Mouse (Mus musculus) liver, embryonic 15.5 days (tissue): ENCODE data around the gene Casp8ap2. TPM values are rescaled to one million over a fixed set of nuclear protein-coding genes. Genes with fewer than 3 reads are reported as not detected.

Experiments used
- ATAC-seq: fragments of 200-750 bp; cut with Nextera tagmentation; 2 replicates; pipeline ENCODE4 v1.8.0; 2017; ENCODE audit warnings: moderate number of reproducible peaks, mild to moderate bottlenecking, moderate library complexity; ENCODE audit not compliant: insufficient read depth
- H3K27ac ChIP-seq: fragments of 300-500 bp; sonication (generic); replicated peaks from 2 replicates; pipeline ENCODE4 v1.5.1; 2015; ENCODE audit warnings: mild to moderate bottlenecking, inconsistent platforms
- H3K27me3 ChIP-seq: fragments of 300-500 bp; sonication (generic); 2 replicates; pipeline ENCODE4 v1.6.1; 2015; ENCODE audit warnings: mild to moderate bottlenecking, inconsistent platforms
- H3K36me3 ChIP-seq: fragments of 300-500 bp; sonication (generic); replicated peaks from 2 replicates; pipeline ENCODE4 v1.6.1; 2015; ENCODE audit warnings: moderate library complexity, mild to moderate bottlenecking, inconsistent platforms
- H3K4me1 ChIP-seq: fragments of 300-500 bp; sonication (generic); replicated peaks from 2 replicates; pipeline ENCODE4 v1.6.1; 2015; ENCODE audit warnings: inconsistent platforms
- H3K4me2 ChIP-seq: fragments of 300-500 bp; sonication (generic); 2 replicates; pipeline ENCODE4 v1.6.1; 2015; ENCODE audit warnings: moderate library complexity, mild to moderate bottlenecking, inconsistent platforms
- H3K4me3 ChIP-seq: fragments of 300-500 bp; sonication (generic); replicated peaks from 2 replicates; pipeline ENCODE4 v1.5.1; 2015; ENCODE audit warnings: mild to moderate bottlenecking, inconsistent platforms
- H3K9ac ChIP-seq: fragments of 300-500 bp; sonication (generic); 2 replicates; pipeline ENCODE4 v1.6.1; 2015; ENCODE audit warnings: moderate library complexity, mild to moderate bottlenecking, inconsistent platforms
- H3K9me3 ChIP-seq: fragments of 300-500 bp; sonication (generic); replicated peaks from 2 replicates; pipeline ENCODE4 v1.6.1; 2016; ENCODE audit warnings: inconsistent platforms
- WGBS: fragments of 180-500 bp; shearing (Covaris S2); methylation state at CpG from one replicate; pipeline ENCODE4 v1.1.7; 2015; ENCODE audit warnings: mixed read lengths; ENCODE audit not compliant: insufficient replicate concordance; 5-methylcytosine and 5-hydroxymethylcytosine counted together
- polyA plus RNA-seq: library from polyadenylated mRNA; unstranded; fragments of >200 nt; fragmentation: Nextera tagmentation; extraction: Ambion mirVana; gene quantifications from 2 replicates; pipeline ENCODE4 v1.2.1, GENCODE M21; 2015

Casp8ap2 gene
- polyA plus RNA-seq = 26.1 and 26.6 TPM in 2 replicates

DNA sequence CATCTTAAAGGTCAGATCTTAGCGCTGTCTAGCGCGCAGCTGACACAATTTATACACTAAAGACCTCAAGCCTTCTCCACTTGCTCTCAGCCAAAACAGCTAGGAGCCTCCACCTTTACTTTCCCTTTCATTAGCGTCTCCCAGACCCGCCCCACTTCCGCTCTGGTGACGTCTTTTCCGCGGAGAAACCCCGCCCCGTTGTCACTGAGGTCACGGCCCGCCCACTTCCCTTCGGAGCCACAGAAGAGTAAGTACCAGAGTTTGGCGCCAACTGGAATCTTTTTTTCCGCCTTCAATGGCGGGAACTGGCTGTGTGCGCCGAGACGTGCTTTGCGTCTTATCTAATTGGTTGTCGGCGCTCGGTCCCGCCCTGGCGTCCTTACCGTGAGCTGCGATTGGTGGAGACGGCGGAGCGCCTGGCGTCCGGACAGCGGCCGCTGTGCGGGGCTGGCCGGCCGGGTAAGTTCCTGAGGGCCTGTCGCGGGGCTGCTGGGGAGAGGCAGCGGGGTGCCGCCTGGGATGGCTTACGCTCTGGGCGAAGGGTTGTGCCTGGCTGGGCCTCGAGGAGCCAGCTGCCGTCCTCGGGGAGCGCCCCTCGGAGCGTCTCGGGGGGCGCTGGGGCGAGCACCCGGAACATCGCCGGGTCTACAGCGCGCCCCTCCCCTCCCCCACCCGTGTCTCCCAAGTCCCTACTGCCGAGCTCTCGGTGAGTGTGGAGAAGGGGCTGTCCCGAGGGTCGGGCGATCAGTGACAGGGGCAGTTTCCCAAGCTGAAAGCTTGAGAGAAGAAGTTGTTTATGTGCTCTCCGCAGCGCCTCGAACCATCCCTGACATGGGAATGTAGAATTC is at the start of gene Casp8ap2:
TSS of gene Casp8ap2 (plus strand) at position 418 of the 848 bp plus-strand sequence.
- H3K4me3 ChIP-seq = peak within 1 kb of the TSS; percentile 95
- peaks cover 14% of the 10 kb centered on the region; the same call in 1 of the 2 replicates for H3K36me3 ChIP-seq
- under 1% methylated on average over 65 of the region's 67 CpGs for WGBS
- H3K27me3 ChIP-seq = no peaks in the 10 kb centered on the region
- H3K4me1 ChIP-seq = peaks cover 28% of the 10 kb centered on the region
- ATAC-seq = peak; percentile 98
- peak within 1 kb of the TSS; percentile 75 for H3K4me2 ChIP-seq
- H3K9me3 ChIP-seq = no peaks in the 10 kb centered on the region
- peak within 1 kb of the TSS; percentile 85 for H3K27ac ChIP-seq
- peak within 1 kb of the TSS; percentile 95 for H3K9ac ChIP-seq

DNA sequence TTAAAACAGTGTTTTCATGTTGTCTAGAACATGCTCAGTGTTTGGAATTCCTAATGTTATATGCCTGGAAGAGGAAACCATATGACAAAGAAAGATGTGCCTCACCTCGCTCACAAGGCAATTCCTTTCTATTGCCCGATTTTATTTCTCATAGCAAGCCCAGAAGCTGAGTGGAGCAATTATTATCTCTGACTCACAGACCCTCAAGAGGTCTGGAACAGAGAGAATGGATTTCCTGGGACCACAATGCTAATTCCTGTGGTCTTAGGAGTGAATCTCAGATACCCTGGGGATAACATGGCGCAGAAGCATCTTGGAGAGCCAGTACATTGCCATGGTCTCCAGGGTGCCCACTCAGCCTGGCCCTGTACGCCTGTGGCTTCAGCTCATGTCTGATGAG is 46.2 kb upstream of the Casp8ap2 start:
- 53% methylated on average over 4 of the region's 4 CpGs for WGBS
- H3K4me1 ChIP-seq = peaks cover 23% of the 10 kb centered on the region
- no peak overlapping the region for H3K4me2 ChIP-seq
- no peak overlapping the region for H3K9ac ChIP-seq
- no peaks in the 10 kb centered on the region for H3K27me3 ChIP-seq
- H3K36me3 ChIP-seq = no peaks in the 10 kb centered on the region
- H3K4me3 ChIP-seq = no peak overlapping the region
- no peak for ATAC-seq
- no peaks in the 10 kb centered on the region for H3K9me3 ChIP-seq
- peak overlapping the region; percentile 80 for H3K27ac ChIP-seq

DNA sequence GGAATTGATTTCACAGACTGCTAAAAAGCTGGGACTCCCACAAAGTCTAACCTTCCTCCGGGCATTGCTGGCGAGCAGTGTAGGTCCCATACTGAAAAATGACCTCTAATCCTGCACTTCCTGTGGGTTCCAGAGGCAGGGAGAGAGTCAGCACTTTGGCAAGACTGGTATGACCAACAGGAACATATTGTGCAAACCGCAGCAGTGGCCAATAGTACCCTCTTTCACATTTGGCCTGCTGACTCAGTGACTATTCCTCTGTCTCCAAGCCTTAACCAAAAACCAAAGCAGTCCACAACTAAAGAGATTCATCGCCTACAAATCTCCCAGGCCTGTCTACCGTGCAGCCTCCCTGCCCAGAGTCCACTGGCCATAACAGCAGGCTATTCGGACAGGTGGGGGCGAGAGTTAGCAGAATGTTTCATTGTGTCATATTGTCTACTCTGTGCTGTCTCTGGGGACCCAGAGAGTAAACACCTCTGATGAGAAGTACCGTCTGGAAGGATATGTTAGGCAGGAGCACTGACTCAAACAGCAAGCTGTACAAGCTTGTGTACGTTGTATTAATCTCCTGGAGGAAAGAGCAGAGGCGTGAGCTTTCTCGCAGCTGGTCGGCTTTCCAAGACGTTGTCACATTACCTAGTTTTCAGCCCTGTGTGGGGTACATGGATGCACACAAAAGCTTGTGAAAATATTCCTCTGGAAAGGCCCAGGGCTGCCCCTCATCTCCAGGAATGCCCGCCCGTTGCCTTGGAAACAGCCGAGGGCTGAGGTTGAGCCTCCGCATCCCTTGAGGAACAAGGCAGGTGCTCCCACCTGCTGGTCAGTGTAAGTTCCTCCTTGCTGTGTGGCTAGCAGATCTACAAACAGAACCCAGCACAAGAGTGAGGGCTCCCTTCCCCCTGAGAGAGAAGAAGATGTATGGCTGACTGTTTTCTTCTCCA is 45.0 kb upstream of the Casp8ap2 start:
- H3K4me1 ChIP-seq = peaks cover 18% of the 10 kb centered on the region
- no peak overlapping the region for H3K9ac ChIP-seq
- H3K27ac ChIP-seq = peak overlapping the region; percentile 80
- H3K36me3 ChIP-seq = no peaks in the 10 kb centered on the region
- no peak overlapping the region for H3K4me3 ChIP-seq
- H3K27me3 ChIP-seq = no peaks in the 10 kb centered on the region
- H3K9me3 ChIP-seq = no peaks in the 10 kb centered on the region
- H3K4me2 ChIP-seq = peak overlapping the region; percentile 37
- WGBS = 52% methylated on average over 17 of the region's 17 CpGs
- ATAC-seq = peak; percentile 30

DNA sequence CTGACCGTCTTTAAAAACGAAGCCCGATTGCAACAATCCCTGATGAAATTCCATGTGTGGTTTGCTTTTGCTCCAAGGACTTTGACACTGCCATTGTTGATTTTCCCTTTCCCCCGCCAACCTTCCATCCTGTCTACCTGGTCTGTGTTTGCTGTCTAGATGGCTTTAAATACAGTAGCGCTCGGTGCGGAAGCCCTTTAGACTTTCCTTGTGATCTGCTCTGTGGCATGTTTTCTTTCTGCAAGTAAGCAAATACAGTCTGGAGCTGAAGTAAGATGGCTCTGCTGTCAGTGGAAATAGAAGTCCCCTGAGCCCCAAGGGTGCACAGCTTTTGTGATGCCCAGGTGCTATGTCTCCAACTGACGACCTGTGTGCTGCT is 44.3 kb upstream of the Casp8ap2 start:
- no peaks in the 10 kb centered on the region for H3K36me3 ChIP-seq
- no peak overlapping the region for H3K4me3 ChIP-seq
- ATAC-seq = peak; percentile 72
- H3K9ac ChIP-seq = no peak overlapping the region
- H3K27ac ChIP-seq = peak overlapping the region; percentile 80
- no peaks in the 10 kb centered on the region for H3K9me3 ChIP-seq
- no peaks in the 10 kb centered on the region for H3K27me3 ChIP-seq
- peaks cover 18% of the 10 kb centered on the region for H3K4me1 ChIP-seq
- 70% methylated on average over 8 of the region's 8 CpGs for WGBS
- peak overlapping the region; percentile 37 for H3K4me2 ChIP-seq

DNA sequence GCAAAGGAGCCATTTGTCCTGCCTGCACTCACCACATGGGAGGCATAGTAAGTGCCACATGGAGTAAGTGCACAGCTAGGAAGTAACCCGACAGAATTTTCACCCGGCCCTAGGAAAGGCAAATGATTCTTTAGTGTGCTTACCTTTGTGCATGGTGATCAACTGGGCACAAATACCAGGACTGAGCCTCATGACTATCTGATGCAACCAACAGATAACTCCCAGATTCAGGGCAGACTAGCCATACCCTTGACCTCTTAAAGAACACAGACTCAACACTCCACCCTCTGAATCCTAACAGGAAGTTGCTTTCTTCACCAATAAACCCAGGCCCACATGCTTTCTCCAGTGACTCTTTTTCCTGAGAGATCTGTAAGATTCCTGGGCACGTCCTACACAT is 43.8 kb upstream of the Casp8ap2 start:
- 34% methylated on average over 3 of the region's 3 CpGs for WGBS
- peak; percentile 26 for ATAC-seq
- H3K9me3 ChIP-seq = no peaks in the 10 kb centered on the region
- H3K4me1 ChIP-seq = peaks cover 18% of the 10 kb centered on the region
- H3K36me3 ChIP-seq = 0 out of 2 replicates have a peak, but pooled peaks cover 2% of the 10 kb centered on the region
- peak overlapping the region; percentile 19; the same call in 1 of the 2 replicates for H3K4me2 ChIP-seq
- H3K4me3 ChIP-seq = no peak overlapping the region
- peak overlapping the region; percentile 80 for H3K27ac ChIP-seq
- no peaks in the 10 kb centered on the region for H3K27me3 ChIP-seq
- no peak overlapping the region for H3K9ac ChIP-seq

DNA sequence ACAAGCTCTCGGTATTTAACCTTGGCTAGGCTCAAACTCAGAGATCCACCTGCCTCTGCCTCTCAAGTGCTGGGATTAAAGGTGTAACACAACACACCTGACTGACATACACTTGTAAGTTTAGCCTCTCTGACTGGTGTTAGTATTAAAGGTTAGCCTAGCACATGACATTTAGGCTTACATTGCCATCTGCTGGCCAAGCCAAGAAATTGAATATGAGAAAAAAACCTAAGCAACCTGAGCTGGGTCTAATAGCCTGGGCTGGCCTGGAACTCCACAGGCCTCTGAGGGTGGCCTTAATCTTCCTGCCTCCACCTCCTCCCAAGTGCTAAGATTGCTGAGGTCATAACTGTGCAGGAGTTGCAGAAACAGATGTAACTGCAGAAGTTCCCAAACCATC is 43.1 kb upstream of the Casp8ap2 start:
- Histone ChIP-seq H3K4me1 (peaks cover 18% of the 10 kb centered on the region), H3K9ac (no peak overlapping the region), H3K27ac (peak overlapping the region; percentile 80), H3K27me3 (no peaks in the 10 kb centered on the region), H3K9me3 (no peaks in the 10 kb centered on the region), H3K4me2 (no peak overlapping the region), H3K36me3 (0 out of 2 replicates have a peak, but pooled peaks cover 3% of the 10 kb centered on the region), H3K4me3 (no peak overlapping the region)
- ATAC-seq = no peak
- 45% methylated on average over 1 of the region's 1 CpGs for WGBS

DNA sequence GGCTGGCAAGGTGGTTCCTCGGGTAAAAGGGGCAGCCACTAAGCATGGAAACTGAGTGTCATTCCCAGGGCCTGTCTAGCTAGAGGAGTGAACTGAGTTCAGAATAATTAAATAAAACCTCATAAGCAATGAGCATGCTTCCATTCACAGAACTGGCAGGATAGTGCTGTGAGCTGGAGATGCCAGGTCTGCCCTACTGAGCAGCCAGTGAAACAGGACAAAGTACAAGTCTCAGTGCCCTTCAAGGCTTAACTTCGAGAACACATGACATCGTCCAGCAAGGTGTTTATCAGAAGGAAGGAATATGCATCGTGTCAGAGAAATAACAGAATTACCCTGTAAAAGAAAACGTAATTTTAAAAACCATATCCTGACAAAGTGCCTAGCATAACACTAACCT is 41.7 kb upstream of the Casp8ap2 start:
- Histone ChIP-seq H3K9me3 (no peaks in the 10 kb centered on the region), H3K9ac (no peak overlapping the region), H3K27ac (no peak overlapping the region), H3K4me2 (no peak overlapping the region), H3K4me1 (peaks cover 18% of the 10 kb centered on the region), H3K4me3 (no peak overlapping the region), H3K36me3 (0 out of 2 replicates have a peak, but pooled peaks cover 3% of the 10 kb centered on the region), H3K27me3 (no peaks in the 10 kb centered on the region)
- ATAC-seq = no peak
- 56% methylated on average over 5 of the region's 5 CpGs for WGBS

DNA sequence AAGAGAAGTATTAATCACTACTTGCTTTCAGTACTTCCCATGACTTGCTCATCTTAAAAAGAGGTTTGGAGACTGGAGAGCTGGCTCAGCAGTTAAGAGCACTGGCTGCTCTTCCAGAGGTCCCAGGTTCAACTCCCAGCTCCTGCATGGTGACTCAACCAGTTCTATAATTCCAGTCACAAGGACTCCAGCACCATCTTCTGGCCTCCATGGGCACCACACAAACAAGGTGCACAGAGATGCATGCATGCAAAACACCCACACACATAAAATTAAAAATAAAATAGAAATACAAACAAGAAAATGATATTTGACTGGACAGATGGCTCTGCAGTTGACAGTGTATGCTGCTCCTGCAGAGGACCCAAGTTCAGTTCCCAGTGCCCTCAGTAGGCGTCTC is 40.6 kb upstream of the Casp8ap2 start:
- Histone ChIP-seq H3K9me3 (no peaks in the 10 kb centered on the region), H3K36me3 (0 out of 2 replicates have a peak, but pooled peaks cover 3% of the 10 kb centered on the region), H3K4me3 (no peak overlapping the region), H3K4me1 (peaks cover 12% of the 10 kb centered on the region), H3K27ac (no peak overlapping the region), H3K4me2 (no peak overlapping the region), H3K9ac (no peak overlapping the region), H3K27me3 (no peaks in the 10 kb centered on the region)
- 52% methylated on average over 1 of the region's 1 CpGs for WGBS
- no peak for ATAC-seq

DNA sequence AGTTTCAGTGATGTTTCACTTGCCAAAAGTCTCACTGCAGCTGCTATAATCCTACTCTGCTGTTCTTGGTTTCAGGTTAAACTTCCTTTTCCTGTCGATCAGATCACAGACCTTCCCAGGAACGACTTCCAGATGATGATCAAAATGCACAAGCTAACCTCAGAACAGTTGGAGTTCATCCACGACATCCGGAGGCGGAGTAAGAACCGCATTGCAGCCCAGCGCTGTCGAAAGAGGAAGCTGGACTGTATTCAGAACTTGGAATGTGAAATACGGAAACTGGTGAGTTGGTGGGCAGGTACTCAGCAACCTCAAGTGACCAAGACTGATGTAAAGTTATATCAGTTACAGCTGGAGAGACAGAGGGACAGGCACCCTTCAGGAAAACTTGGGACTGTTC is 40.1 kb upstream of the Casp8ap2 start:
- Histone ChIP-seq H3K4me1 (peaks cover 8% of the 10 kb centered on the region; the same call in 1 of the 2 replicates), H3K4me2 (no peak overlapping the region), H3K4me3 (no peak overlapping the region), H3K27me3 (no peaks in the 10 kb centered on the region), H3K9me3 (no peaks in the 10 kb centered on the region), H3K36me3 (0 out of 2 replicates have a peak, but pooled peaks cover 3% of the 10 kb centered on the region), H3K27ac (no peak overlapping the region), H3K9ac (no peak overlapping the region)
- WGBS = 37% methylated on average over 9 of the region's 9 CpGs
- no peak for ATAC-seq

DNA sequence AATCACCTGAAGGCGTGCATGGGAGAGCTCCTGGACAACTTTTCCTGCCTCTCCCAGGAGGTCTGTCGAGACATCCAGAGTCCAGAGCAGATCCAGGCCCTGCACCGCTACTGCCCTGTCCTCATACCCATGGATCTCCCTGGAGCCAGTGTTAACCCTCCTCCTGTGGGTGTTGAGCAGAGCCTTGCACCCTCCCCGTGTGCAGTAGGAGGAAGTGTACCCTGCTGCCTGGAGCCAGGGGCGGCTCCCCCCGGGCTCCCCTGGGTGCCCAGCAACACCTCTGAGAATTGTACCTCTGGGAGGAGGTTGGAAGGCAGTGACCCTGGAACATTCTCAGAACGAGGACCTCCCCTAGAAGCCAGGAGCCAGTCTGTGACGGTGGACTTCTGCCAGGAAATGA is 35.4 kb upstream of the Casp8ap2 start:
- H3K9ac ChIP-seq = no peak overlapping the region
- no peak overlapping the region for H3K27ac ChIP-seq
- 49% methylated on average over 8 of the region's 8 CpGs for WGBS
- no peaks in the 10 kb centered on the region for H3K9me3 ChIP-seq
- no peak overlapping the region for H3K4me3 ChIP-seq
- no peaks in the 10 kb centered on the region for H3K4me1 ChIP-seq
- 0 out of 2 replicates have a peak, but pooled peaks cover 3% of the 10 kb centered on the region for H3K36me3 ChIP-seq
- no peak for ATAC-seq
- no peak overlapping the region for H3K4me2 ChIP-seq
- H3K27me3 ChIP-seq = no peaks in the 10 kb centered on the region

DNA sequence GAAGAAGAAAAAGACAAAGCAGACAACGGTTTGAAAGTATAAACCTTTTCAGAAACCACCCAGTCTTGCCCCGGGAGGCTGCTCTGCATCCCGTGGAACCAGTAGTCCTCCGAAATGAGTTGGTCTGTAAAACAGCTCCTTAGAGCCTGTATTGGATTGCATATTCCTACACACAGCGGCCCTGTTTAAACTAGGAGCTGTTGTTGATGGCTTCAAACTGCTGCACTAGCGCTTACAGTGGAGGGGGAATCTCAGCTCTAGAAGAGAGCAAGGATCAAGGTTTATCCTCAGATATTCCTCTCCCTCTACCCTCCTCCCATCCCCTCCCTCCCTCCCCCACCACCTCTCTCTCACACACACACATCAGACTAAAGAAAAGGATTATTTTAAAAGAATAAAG is 31.1 kb upstream of the Casp8ap2 start:
- H3K4me2 ChIP-seq = no peak overlapping the region
- no peak overlapping the region for H3K9ac ChIP-seq
- no peaks in the 10 kb centered on the region for H3K9me3 ChIP-seq
- 65% methylated on average over 6 of the region's 6 CpGs for WGBS
- H3K4me1 ChIP-seq = no peaks in the 10 kb centered on the region
- H3K4me3 ChIP-seq = no peak overlapping the region
- no peaks in the 10 kb centered on the region for H3K27me3 ChIP-seq
- no peaks in the 10 kb centered on the region for H3K36me3 ChIP-seq
- no peak overlapping the region for H3K27ac ChIP-seq
- no peak for ATAC-seq
